Mouse (Mus musculus) A20 (cell line): ENCODE measurements around the gene B230217C12Rik.
"Not testable (repeated sequence)": the region's sequence is repeated elsewhere in the genome, so short reads cannot be mapped to it uniquely, and the experiment has no call there.

Experiments used
- DNase-seq: peaks from one replicate; pipeline ENCODE4 v3.0.0-alpha.2; 2011; ENCODE audit warnings: low read depth, low spot score

Gene B230217C12Rik

DNA sequence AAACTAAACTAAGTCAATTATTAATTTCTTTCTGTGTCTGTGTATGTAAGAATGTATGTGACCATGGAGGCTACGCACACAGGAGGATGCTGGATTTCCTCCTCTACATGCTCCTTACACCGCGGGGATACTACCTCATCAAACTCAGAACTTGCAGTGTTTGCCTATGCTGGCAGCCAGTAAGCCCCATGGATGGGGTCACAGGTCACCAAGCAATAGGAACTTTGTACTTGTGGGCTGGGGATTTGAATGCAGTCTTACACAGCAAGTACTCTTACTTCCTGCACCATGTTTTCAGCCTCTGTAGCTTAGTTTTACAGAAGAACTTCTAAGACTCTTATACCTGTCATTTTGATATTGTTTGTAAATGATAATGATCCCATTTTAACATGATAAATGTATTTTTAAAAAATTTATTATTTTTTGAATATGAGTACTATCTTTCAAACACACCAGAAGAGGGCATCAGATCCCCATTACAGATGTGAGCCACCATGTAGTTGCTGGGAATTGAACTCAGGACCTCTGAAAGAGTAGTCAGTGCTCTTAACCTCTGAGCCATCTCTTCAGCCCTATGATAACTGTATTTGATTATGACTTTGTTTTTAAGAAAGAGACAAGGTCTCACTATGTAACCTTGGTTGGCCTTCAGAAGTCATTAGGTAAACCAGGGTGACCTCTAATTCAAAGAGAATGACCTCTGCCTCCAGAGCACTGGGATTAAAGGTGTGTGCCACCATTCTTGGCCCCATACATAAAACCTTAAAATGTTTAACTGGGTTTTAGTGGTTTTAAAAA, 25.7 kb downstream of the B230217C12Rik start:
- no peak for DNase-seq

DNA sequence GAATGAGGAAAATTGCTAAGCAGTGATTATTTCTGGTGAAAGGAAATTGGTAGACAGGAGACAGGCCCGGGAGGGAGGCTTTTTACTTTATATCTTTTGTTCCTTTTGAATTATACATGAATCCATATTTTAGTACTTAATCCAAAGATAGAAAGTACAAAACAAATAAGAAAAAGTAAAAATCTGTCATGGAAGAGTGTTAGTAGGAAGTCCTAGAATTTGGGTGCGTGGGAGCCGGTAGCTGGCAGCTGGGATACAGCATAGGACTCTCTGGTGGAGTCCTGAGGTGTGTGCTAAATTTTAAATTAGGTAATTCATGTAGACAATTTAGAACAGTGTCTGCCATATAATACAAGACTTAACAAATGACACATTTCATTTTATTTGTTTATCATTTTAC, 27.0 kb downstream of the B230217C12Rik start:
- no peak for DNase-seq

DNA sequence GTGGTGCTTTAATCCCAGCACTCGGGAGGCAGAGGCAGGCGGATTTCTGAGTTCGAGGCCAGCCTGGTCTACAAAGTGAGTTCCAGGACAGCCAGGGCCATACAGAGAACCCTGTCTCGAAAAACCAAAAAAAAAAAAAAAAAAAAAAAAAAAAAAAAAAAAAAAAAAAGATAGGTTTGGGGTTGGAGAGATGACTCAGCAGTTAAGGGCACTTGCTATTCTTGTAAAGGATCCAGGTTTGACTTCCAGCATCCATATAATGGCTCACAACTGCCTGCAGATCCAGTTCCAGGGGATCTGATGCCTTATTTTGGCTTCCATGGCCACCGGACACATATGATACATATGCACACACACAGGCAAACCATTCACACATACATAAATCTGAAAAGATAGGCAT, 31.8 kb downstream of the B230217C12Rik start:
- DNase-seq: not testable (repeated sequence)

DNA sequence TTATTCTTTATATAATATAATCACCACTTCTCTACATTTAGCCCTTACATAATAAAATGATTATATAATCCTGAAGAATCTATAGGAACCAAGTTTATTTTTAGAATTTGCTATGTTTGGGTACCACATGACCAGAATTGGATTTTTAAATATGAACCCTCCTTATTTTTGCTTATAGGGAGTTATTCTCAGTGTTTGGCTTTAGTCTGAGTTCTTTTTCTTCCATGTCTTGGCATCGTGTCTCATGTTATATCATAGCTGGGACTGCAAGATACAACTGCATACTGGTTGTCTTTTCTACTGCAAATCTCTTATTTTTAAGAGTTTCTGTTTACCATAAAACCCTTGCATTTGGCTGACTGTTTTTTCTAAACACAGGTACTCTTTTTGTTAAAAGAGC, 33.8 kb downstream of the B230217C12Rik start:
- no peak for DNase-seq

DNA sequence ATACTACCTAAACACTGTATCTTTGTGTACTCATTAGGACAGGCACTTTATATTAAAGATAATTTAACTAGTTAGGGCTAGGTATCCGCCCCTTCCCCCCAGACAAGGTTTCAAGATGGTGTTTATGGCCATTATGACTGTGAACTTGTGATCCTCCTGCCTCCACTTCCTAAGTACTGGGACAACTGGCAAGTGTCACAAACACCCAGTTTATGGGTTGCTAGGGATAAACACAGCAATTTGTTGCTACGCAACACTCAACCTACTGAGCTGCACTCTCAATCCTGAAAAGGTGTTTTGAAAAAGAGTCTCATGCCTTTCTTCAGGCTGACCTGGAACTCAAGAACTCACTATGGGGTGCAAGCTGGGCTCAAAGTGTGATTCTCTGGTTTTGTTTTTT, 36.8 kb downstream of the B230217C12Rik start:
- DNase-seq: no peak

DNA sequence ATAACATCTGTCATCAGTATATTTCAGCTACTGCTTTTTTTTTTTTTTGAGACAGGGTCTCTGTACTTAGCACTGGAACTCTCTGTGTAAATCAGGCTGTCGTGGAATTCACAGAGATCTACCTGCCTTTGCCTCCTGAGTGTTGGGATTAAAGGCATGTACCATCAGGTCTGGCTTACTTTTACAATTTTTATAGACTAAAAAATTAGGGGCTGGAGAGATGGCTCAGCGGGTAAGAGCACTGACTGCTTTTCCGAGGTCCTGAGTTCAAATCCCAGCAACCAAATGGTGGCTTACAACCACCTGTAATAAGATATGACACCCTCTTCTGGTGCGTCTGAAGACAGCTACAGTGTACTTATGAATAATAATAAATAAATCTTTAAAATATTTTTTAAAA, 39.8 kb downstream of the B230217C12Rik start:
- DNase-seq: no peak

DNA sequence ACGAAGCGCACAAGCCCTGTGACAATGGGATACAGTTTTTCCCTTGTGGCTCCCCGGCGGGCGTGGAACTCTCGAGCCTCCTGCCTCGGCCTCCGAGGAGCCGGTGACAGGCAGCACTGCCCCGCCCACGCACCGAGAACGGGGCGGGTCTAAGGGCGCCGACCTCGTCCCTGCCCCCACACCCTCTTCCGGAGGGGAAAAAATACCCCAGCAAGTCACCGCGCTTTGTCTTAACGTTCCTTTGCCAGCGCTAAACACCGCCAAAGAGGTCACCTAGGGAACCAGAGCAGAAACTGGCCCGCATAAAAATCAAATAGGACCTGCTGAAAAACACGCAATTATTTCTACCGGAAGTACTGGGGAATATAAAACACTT, 43.0 kb downstream of the B230217C12Rik start:
- peak; percentile 93 for DNase-seq

DNA sequence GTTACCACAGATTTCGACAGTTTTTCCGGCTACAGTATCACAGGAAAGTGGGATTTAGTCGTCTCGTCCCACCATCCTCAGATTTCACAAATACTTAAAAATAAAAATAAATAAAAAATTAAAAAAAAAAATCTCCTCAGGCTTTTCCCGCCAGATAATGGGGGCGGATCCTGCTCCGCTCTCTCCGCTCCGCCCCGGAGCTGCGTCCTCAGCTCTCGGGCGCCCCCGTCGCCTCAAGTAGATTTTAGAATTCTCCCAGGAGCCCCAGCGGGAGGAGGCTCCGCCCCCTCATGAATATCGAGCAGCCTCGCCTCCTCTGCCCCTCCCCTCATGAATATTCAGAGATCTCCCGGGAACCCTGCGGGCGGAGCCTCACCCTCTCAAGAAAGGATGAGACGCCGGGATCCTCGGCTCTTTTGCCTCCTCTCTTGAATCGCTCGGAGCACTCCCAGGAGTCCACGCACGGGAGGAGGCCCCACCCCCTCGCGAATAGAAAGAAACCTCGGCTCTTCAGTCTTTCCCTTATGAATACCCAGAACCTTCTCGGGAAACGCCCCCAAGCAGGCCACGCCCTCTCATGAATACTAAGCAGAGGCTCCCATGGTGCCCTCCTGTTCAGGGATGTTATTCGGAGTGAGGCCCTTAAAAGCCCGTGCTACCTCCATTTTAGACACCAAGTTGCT, 43.5 kb downstream of the B230217C12Rik start, which contains the start of gene Fbxo47:
Gene Fbxo47 (minus strand): TSS at position 237 of the 683 bp plus-strand sequence.
- peak; percentile 99 for DNase-seq

DNA sequence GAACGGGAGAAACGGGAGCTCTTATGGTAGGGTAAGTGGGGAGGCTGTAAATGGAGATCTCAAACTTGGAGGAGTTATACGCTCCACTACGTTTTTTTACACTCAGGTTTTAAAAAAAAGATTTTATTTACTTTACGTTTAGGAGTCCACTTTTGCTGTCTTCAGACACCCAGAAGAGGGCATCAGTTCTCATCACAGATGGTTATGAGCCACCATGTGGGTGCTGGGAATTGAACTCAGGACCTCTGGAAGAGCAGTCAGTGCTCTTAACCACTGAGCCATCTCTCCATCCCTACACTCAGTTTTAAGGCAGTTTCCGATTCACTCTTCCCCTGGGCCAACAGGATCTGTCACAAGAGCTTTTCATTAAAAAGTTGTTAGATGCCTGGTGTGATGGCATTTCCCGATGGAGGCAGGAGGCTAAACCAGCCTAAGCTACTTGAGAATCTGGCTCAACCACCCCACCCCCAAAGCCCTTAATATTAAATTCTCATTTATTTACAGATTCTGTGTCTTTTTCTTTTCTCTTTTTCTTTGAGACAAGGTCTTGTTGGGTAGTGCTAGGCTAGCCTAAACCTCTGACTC, 44.1 kb downstream of the B230217C12Rik start:
- DNase-seq: no peak

DNA sequence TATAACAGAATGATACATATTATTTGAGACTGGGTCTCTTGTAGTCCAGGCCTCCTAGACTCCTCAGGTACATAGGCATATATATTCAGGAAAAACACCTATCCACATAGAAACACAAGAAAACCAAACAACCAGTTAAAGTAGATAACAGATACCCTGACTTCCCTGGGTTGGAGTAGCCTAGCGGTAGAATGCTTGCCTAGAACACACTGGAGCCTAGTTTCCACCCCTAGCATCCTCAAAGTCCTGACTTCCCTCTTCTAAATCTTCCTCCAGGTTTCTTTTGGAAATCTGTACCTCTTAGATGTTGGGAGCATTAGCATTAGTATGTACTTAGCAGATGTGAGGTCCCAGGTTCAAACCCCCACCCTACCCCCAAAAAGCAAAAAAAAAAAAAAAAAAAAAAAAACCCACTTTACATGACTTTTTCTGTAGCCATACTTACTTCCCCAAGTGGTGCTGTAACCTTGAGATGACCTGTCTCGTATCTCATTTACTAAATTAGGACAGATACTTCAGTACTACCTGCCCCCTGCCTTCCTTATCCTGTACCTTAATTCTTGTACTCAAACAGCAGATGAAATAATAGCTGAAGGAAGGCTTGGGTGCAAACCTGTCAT, 44.8 kb downstream of the B230217C12Rik start:
- peak; percentile 42 for DNase-seq

DNA sequence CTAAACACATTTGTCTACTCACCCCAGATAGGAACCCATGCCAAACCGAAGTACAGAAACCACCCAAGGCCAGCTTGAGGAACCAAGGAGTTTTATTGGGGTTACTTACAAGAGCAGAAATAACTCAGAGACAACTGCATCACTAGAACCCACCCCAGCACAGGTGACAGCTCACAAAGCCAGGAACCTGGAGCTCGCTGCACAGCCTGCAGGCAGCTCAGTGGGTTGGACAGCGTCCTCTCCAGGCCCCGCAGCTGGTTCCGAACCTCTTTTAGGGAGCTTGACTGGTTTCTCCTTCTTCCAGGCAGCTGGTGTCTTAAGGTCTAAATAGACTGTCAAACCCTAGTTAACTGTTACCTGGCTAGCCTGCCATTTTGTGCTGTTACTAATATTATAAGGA, 51.2 kb downstream of the B230217C12Rik start:
- DNase-seq: no peak
